ENCODE assay signal across 32 mouse cellular contexts in genomic region chr10:76028396-76028795, GRCm38 (mm10). TPM values are rescaled to one million over a fixed set of nuclear protein-coding genes. Genes with fewer than 3 reads are reported as not detected.
DNase-seq lines count a peak whose midpoint lies in the region; ATAC-seq and TF ChIP-seq lines count a peak whose summit lies in the region.
"Had no signal": no experiment of that assay in that cellular context is flagged by ENCODE, and none has a peak within 500 bp of the region (broad histone marks: within the 10 kb centered on the region; RNA-seq: fewer than 3 reads in every experiment).

No protein-coding gene starts in this region.

- H3K9ac ChIP-seq in kidney, embryonic 15.5 days = no peak overlapping the region
- H3K9ac ChIP-seq in lung, postnatal 0 days (replicated peaks; ENCODE audit: low read depth) = no peak overlapping the region
- H3K9ac ChIP-seq in ES-Bruce4 (ENCODE audit: low read depth, poor library complexity, severe bottlenecking) = peak overlapping the region; percentile 59; the same call in 1 of the 2 replicates
- H3K9ac ChIP-seq: forebrain, embryonic 13.5 days; heart, embryonic 15.5 days; hindbrain, embryonic 12.5 days; intestine, embryonic 15.5 days; limb, embryonic 12.5 days; liver, embryonic 15.5 days; midbrain, embryonic 12.5 days; neural tube, embryonic 12.5 days had no signal

- whole genome bisulfite sequencing in kidney, embryonic 15.5 days = 61% methylated on average over 9 of the region's 9 CpGs
- WGBS in lung, postnatal 0 days = 52% methylated on average over 9 of the region's 9 CpGs

- TF ChIP-seq CTCF in lung, postnatal 0 days (IDR thresholded peaks at IDR 0.05) = no peak
- TF ChIP-seq CTCF in ES-Bruce4 (IDR thresholded peaks at IDR 0.05; ENCODE audit: low read depth, low read length) = no peak

- no peak for TF ChIP-seq POLR2A in ES-Bruce4 (IDR thresholded peaks at IDR 0.05; ENCODE audit: insufficient read depth, low read length)

- 0 out of 2 replicates have a peak overlapping the region, but pooled peaks have one; percentile 41 for H3K27ac ChIP-seq in kidney, embryonic 15.5 days
- H3K27ac ChIP-seq in lung, postnatal 0 days (ENCODE audit: low read length) = 0 out of 2 replicates have a peak overlapping the region, but pooled peaks have one; percentile 14
- H3K27ac ChIP-seq in ES-Bruce4 (ENCODE audit: insufficient read depth, low read length) = peak overlapping the region; percentile 90
- H3K27ac ChIP-seq: forebrain, embryonic 13.5 days; heart, embryonic 15.5 days; hindbrain, embryonic 12.5 days; hindbrain, postnatal 0 days; intestine, embryonic 15.5 days; layer of hippocampus, adult 2 months; left cerebral cortex, adult 2 months; limb, embryonic 12.5 days; liver, embryonic 15.5 days; midbrain, embryonic 12.5 days; neural tube, embryonic 12.5 days; stomach, postnatal 0 days had no signal

- H3K9me3 ChIP-seq in kidney, embryonic 15.5 days (replicated peaks) = 0 out of 2 replicates have a peak, but pooled peaks cover 6% of the 10 kb centered on the region
- H3K9me3 ChIP-seq in lung, postnatal 0 days (ENCODE audit: low read length) = no peaks in the 10 kb centered on the region
- peaks cover 11% of the 10 kb centered on the region for H3K9me3 ChIP-seq in ES-Bruce4 (replicated peaks; ENCODE audit: control insufficient read depth, insufficient read depth, low read length, poor library complexity, severe bottlenecking)
- H3K9me3 ChIP-seq: heart, embryonic 15.5 days; hindbrain, embryonic 12.5 days; liver, embryonic 15.5 days; neural tube, embryonic 12.5 days had no signal

- no peak overlapping the region for H3K4me3 ChIP-seq in kidney, embryonic 15.5 days (replicated peaks)
- H3K4me3 ChIP-seq in lung, postnatal 0 days (ENCODE audit: low read depth, low read length) = no peak overlapping the region
- H3K4me3 ChIP-seq in ES-Bruce4 (ENCODE audit: low read depth, low read length) = no peak overlapping the region; the same call in 1 of the 2 replicates
- H3K4me3 ChIP-seq: forebrain, embryonic 13.5 days; heart, embryonic 15.5 days; hindbrain, embryonic 12.5 days; intestine, embryonic 15.5 days; layer of hippocampus, adult 2 months; left cerebral cortex, adult 2 months; limb, embryonic 12.5 days; liver, embryonic 15.5 days; megakaryocyte, embryonic 14.5 days; midbrain, embryonic 12.5 days; myocyte; neural tube, embryonic 12.5 days had no signal

- DNase-seq in kidney, adult 11 months = no peak
- DNase-seq in lung, postnatal 0 days (ENCODE audit: low spot score) = no peak
- DNase-seq in lung, postnatal 10 days = no peak
- DNase-seq in gonadal fat pad, adult 2 months (ENCODE audit: low read depth) = peak; percentile 5
- no peak for DNase-seq in right cerebral cortex, adult 2 months (ENCODE audit: low spot score in 2 of 2)
- no peak for DNase-seq in T-cell, adult 2 months (ENCODE audit: low spot score)
- DNase-seq: adrenal gland, adult 8-10 months; cerebellum, adult 8-10 months; cerebellum, postnatal 36 days; gastrocnemius, postnatal 25 days; heart, postnatal 36 days; kidney, adult 9 months; kidney, postnatal 36 days; lung, postnatal 4 days; thymus, adult 18-20 months; thymus, postnatal 25 days had no signal

- no peaks in the 10 kb centered on the region for H3K27me3 ChIP-seq in kidney, embryonic 15.5 days
- H3K27me3 ChIP-seq in lung, postnatal 0 days (replicated peaks; ENCODE audit: insufficient read depth, low read length) = no peaks in the 10 kb centered on the region
- no peaks in the 10 kb centered on the region for H3K27me3 ChIP-seq in ES-Bruce4 (ENCODE audit: control insufficient read depth, insufficient read depth, low read length, poor library complexity, severe bottlenecking)
- H3K27me3 ChIP-seq: forebrain, embryonic 13.5 days; heart, embryonic 15.5 days; hindbrain, embryonic 12.5 days; intestine, embryonic 15.5 days; limb, embryonic 12.5 days; liver, embryonic 15.5 days; megakaryocyte, embryonic 14.5 days; midbrain, embryonic 12.5 days; neural tube, embryonic 12.5 days had no signal

- H3K4me2 ChIP-seq in kidney, embryonic 15.5 days = no peak overlapping the region
- no peak overlapping the region for H3K4me2 ChIP-seq in lung, postnatal 0 days (replicated peaks; ENCODE audit: low read depth, low read length)
- H3K4me2 ChIP-seq: forebrain, embryonic 13.5 days; heart, embryonic 15.5 days; hindbrain, embryonic 12.5 days; intestine, embryonic 15.5 days; limb, embryonic 12.5 days; liver, embryonic 15.5 days; midbrain, embryonic 12.5 days; neural tube, embryonic 12.5 days had no signal

- peaks cover 22% of the 10 kb centered on the region for H3K4me1 ChIP-seq in kidney, embryonic 15.5 days
- H3K4me1 ChIP-seq in lung, postnatal 0 days (ENCODE audit: insufficient read depth, low read depth, low read length) = no peaks in the 10 kb centered on the region
- H3K4me1 ChIP-seq in ES-Bruce4 (ENCODE audit: control insufficient read depth, insufficient read depth, low read length) = peaks cover 1% of the 10 kb centered on the region

- ATAC-seq in kidney, embryonic 15.5 days (replicated peaks; ENCODE audit: low FRiP score) = no peak
- no peak for ATAC-seq in lung, postnatal 0 days
- ATAC-seq: forebrain, embryonic 13.5 days; hindbrain, postnatal 0 days; intestine, embryonic 15.5 days had no signal

- no peak for TF ChIP-seq EP300 in lung, postnatal 0 days (IDR thresholded peaks at IDR 0.05)
- TF ChIP-seq EP300 in ES-Bruce4 (IDR thresholded peaks at IDR 0.05; ENCODE audit: insufficient read depth, low read depth, low read length) = no peak

- H3K36me3 ChIP-seq in kidney, embryonic 15.5 days = no peaks in the 10 kb centered on the region
- no peaks in the 10 kb centered on the region for H3K36me3 ChIP-seq in lung, postnatal 0 days (ENCODE audit: insufficient read depth, low read length)
- H3K36me3 ChIP-seq in ES-Bruce4 (ENCODE audit: control insufficient read depth, insufficient read depth, low read length, poor library complexity, severe bottlenecking) = no peaks in the 10 kb centered on the region
- H3K36me3 ChIP-seq: heart, embryonic 15.5 days; hindbrain, embryonic 12.5 days; intestine, embryonic 15.5 days; limb, embryonic 12.5 days; liver, embryonic 15.5 days; midbrain, embryonic 12.5 days; neural tube, embryonic 12.5 days had no signal

RNA-seq across cellular contexts. Expression of gene Zfp280b, which starts 4.1 kb away (rescaled TPM):
- 24.6 and 24.9 TPM in 2 replicates for polyA plus RNA-seq in kidney, embryonic 15.5 days (2015; fragmentation: Nextera tagmentation; extraction: Ambion mirVana)
- polyA plus RNA-seq in lung, postnatal 0 days (2015; fragmentation: Nextera tagmentation; extraction: Ambion mirVana) = 8.8 and 9.4 TPM in 2 replicates
- polyA plus RNA-seq in ES-Bruce4 (2011; ENCODE audit: insufficient read depth, insufficient read length, low read depth, missing spikeins) = 59.7 and 63.2 TPM in 2 replicates
- polyA plus RNA-seq in gonadal fat pad, adult 2 months (2012; rRNA removed) = 4.4 and 4.8 TPM in 2 replicates

Comparison
In these comparisons a context has a peak if more than half of its experiments do, and no peak if none do; other contexts are left out.
1. H3K27ac ChIP-seq: peak in every context shown above with its lines; median percentile 90 in ES-Bruce4; 41 in kidney, embryonic 15.5 days; 14 in lung, postnatal 0 days.